8 mouse cellular contexts compared by ENCODE assay signal in the genomic region with DNA sequence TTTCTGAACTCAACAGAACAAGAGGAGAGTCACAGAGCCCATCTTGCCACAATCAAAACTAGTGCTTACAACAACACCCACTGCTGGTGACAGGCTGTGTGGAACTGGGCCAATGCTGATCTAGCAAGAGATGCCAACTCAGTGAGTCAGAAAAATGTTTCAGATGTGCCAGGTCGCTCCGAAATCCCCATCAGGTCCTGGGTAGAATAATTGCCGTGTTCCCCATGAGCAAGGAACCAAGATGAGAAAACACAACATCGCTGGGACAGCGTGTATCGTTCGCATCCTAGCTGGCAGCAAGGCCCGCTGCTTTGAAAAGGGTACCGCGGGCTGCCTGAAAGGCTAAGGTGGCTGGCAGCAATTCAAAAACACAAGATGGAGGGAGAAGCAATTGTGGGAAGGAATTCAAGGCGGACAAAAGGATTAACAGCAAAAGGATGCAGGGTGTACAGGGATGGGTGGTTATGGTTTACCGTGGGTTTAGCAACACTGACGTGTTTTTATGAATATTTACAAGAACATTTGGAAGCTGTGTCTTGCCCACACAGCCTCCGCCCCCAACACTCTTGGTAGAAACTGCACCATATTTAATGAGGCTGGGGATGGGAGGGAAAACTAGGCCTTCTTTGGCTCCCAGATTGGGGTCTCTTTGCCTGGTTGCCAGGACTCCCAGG.
A peak's percentile ranks its signal among the peaks of the same experiment; 100 is the strongest.
DNase-seq lines count a peak whose midpoint lies in the region; ATAC-seq and TF ChIP-seq lines count a peak whose summit lies in the region.

No protein-coding gene starts in this region.

- no peak for ATAC-seq in liver, embryonic 12.5 days
- ATAC-seq in granulocyte monocyte progenitor cell, adult 5-6 weeks (replicated peaks; ENCODE audit: poor library complexity, severe bottlenecking), result no peak
- ATAC-seq in megakaryocyte-erythroid progenitor cell, adult 5-6 weeks (replicated peaks; ENCODE audit: low FRiP score, low TSS enrichment, poor library complexity, severe bottlenecking), result no peak

- no peak for TF ChIP-seq CTCF in liver, adult 2 months (IDR thresholded peaks at IDR 0.05; ENCODE audit: low read depth, low read length)

- H3K9ac ChIP-seq in liver, adult 2 months (ENCODE audit: low read depth, low read length), result no peak overlapping the region
- H3K9ac ChIP-seq in liver, embryonic 12.5 days, result no peak overlapping the region

- peak overlapping the region; percentile 83 for H3K27ac ChIP-seq in liver, adult 2 months (replicated peaks; ENCODE audit: insufficient read depth, low read depth, low read length)
- no peak overlapping the region for H3K27ac ChIP-seq in liver, embryonic 12.5 days

- peaks cover 13% of the 10 kb centered on the region for H3K4me1 ChIP-seq in liver, adult 2 months (ENCODE audit: control insufficient read depth, insufficient read depth, low read length)
- no peaks in the 10 kb centered on the region for H3K4me1 ChIP-seq in liver, embryonic 12.5 days

- H3K36me3 ChIP-seq in liver, adult 2 months (ENCODE audit: control insufficient read depth, insufficient read depth, low read length), result no peaks in the 10 kb centered on the region
- no peaks in the 10 kb centered on the region for H3K36me3 ChIP-seq in liver, embryonic 12.5 days

- H3K4me3 ChIP-seq in liver, adult 2 months (ENCODE audit: insufficient read depth, low read depth, low read length), result no peak overlapping the region
- no peak overlapping the region for H3K4me3 ChIP-seq in liver, embryonic 12.5 days

- 56% methylated on average over 14 of the region's 14 CpGs for WGBS in liver, adult 2 months
- 72% methylated on average over 14 of the region's 14 CpGs for WGBS in liver, embryonic 12.5 days (ENCODE audit: insufficient replicate concordance)

- H3K27me3 ChIP-seq in liver, adult 2 months (ENCODE audit: control insufficient read depth, insufficient read depth, low read length), result no peaks in the 10 kb centered on the region
- no peaks in the 10 kb centered on the region for H3K27me3 ChIP-seq in liver, embryonic 12.5 days (replicated peaks)

- no peak overlapping the region for H3K4me2 ChIP-seq in liver, embryonic 12.5 days

- intact Hi-C loops in heart, postnatal 10 days (cut with DNase I), result no loop called here

- peaks cover 3% of the 10 kb centered on the region; the same call in 1 of the 2 replicates for H3K9me3 ChIP-seq in liver, embryonic 12.5 days (replicated peaks)

- H3K79me2 ChIP-seq in liver, adult 2 months (ENCODE audit: control insufficient read depth, insufficient read depth, low read length), result no peaks in the 10 kb centered on the region

- peak; percentile 91 for DNase-seq in liver, adult 2 months (ENCODE audit: extremely low read depth, low read depth, low spot score)
- DNase-seq in cerebellum, adult 18-20 months, result peak; percentile 75 to 77
- DNase-seq in heart, postnatal 10 days, result peak; percentile 40 to 61
- DNase-seq in left cerebral cortex, adult 18-20 months (ENCODE audit: low spot score in 2 of 2), result peak; percentile 87 to 91
- no peak for DNase-seq in embryo, embryonic 10 days (ENCODE audit: low spot score)

- no peak for TF ChIP-seq POLR2A in liver, adult 2 months (IDR thresholded peaks at IDR 0.05; ENCODE audit: extremely low read depth, insufficient read depth, low read length)
